Mouse (Mus musculus) heart, adult 2 months (tissue): ENCODE results near the gene Glb1l3.

Source experiments
- CTCF ChIP-seq: fragments of 200-600 bp; IDR thresholded peaks from 2 replicates; pipeline ENCODE4 v1.8.1; 2022; ENCODE audit warnings: antibody characterized with exemption, mild to moderate bottlenecking, moderate library complexity
- EP300 ChIP-seq: fragments of 200-500 bp; IDR thresholded peaks from 2 replicates; pipeline ENCODE4 v1.6.1; 2011; ENCODE audit warnings: low read depth, low read length, control low read depth; ENCODE audit not compliant: insufficient read depth

DNA sequence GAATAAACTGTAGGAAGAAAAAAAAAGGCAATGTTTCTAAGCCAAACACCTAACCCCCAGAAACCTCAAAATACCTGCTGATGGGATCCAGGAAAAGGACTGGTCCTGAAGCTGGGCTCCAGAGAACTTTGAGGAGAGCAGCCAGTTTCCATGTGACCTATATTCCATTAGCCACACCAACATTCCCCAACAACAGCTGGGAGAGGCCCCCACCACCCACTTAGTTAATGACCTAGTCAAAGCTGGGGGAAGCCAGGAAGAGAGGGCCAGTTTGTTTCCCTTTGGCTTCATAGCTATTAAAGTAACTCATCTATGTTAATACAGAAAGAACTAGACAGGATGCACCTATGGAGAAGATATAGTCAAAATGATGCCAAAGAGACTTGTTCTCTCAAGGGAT is 56.4 kb downstream of the Glb1l3 start:
- TF ChIP-seq EP300 (no peak), CTCF (no peak)
